Mouse (Mus musculus) embryonic facial prominence, embryonic 12.5 days (tissue): ENCODE data around the gene Srxn1. TPM values are rescaled to one million over a fixed set of nuclear protein-coding genes. Genes with fewer than 3 reads are reported as not detected.
"Not testable (repeated sequence)": the region's sequence is repeated elsewhere in the genome, so short reads cannot be mapped to it uniquely, and the experiment has no call there.

ENCODE experiments used
- ATAC-seq: fragments of 200-750 bp; cut with Nextera tagmentation; 2 replicates; pipeline ENCODE4 v1.8.0; 2017; ENCODE audit not compliant: insufficient number of reproducible peaks, insufficient read depth, low FRiP score, low TSS enrichment
- H3K27ac ChIP-seq: fragments of 300-500 bp; sonication (generic); 2 replicates; pipeline ENCODE4 v1.5.1; 2016; ENCODE audit warnings: mild to moderate bottlenecking
- H3K27me3 ChIP-seq: fragments of 300-500 bp; sonication (generic); 2 replicates; pipeline ENCODE4 v1.6.1; 2016; ENCODE audit warnings: mild to moderate bottlenecking, moderate library complexity
- H3K36me3 ChIP-seq: fragments of 300-500 bp; sonication (generic); 2 replicates; pipeline ENCODE4 v1.6.1; 2016; ENCODE audit warnings: mild to moderate bottlenecking
- H3K4me1 ChIP-seq: fragments of 300-500 bp; sonication (generic); 2 replicates; pipeline ENCODE4 v1.6.1; 2016
- H3K4me2 ChIP-seq: fragments of 300-500 bp; sonication (generic); replicated peaks from 2 replicates; pipeline ENCODE4 v1.6.1; 2016; ENCODE audit warnings: mild to moderate bottlenecking, moderate library complexity
- H3K4me3 ChIP-seq: fragments of 300-500 bp; sonication (generic); 2 replicates; pipeline ENCODE4 v1.5.1; 2016; ENCODE audit warnings: mild to moderate bottlenecking
- H3K9ac ChIP-seq: fragments of 300-500 bp; sonication (generic); 2 replicates; pipeline ENCODE4 v1.6.1; 2016; ENCODE audit warnings: mild to moderate bottlenecking, moderate library complexity
- H3K9me3 ChIP-seq: fragments of 300-500 bp; sonication (generic); 2 replicates; pipeline ENCODE4 v1.6.1; 2016; ENCODE audit warnings: mild to moderate bottlenecking, moderate library complexity
- WGBS: fragments of 180-500 bp; shearing (Covaris S2); methylation state at CpG from one replicate; pipeline ENCODE4 v1.1.7; 2016; 5-methylcytosine and 5-hydroxymethylcytosine counted together
- polyA plus RNA-seq: library from polyadenylated mRNA; unstranded; fragments of >200 nt; fragmentation: Nextera tagmentation; extraction: Ambion mirVana; gene quantifications from 2 replicates; pipeline ENCODE4 v1.2.1, GENCODE M21; 2016

The Srxn1 gene
- 10.7 and 13.6 TPM in 2 replicates for polyA plus RNA-seq

DNA sequence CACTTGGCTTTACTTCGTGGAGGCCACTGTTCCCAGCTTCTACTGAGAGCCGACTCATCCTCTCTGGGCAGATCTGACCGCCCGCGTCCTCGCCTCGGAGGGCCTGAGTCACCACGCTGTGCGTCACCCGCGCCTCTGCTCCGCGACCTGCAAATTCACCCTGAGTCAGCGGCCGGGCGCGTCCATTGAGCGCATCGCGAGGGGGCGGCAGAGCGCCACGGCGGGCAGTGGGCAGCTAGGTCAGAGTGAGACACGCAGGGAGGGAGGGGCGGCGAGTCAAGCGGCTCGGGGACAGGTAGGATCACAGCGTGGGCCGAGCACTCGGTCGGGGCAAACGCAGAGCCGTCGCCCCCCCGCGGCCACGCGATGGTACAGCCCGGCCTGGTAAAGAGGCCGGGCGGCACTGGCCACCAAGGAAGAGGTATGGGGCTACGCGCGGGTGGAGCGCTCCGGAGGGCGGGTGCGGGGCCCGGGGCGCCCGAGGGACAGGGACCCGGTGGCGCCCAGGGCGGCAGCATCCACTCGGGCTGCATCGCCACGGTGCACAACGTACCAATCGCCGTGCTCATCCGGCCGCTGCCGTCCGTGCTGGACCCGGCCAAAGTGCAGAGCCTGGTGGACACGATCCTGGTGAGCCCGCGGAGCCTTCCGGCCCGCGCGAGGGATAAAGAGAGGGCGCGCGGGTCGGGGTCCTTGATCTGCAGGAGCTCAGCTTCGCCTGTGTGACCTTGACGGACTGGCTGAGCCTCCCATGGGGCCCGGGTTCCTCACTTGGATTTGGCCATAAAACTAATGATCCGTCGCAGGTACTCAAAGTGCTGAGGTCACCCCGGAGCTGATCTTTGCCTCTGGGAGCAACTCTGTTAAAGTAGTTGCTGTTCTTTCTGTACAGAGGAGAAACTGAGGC, at the start of gene Srxn1:
Srxn1 (plus strand) TSS at position 199 of the 907 bp plus-strand sequence.
- Histone ChIP-seq H3K9me3 (no peaks in the 10 kb centered on the region), H3K27me3 (0 out of 2 replicates have a peak, but pooled peaks cover 4% of the 10 kb centered on the region), H3K36me3 (no peaks in the 10 kb centered on the region), H3K4me3 (peak within 1 kb of the TSS; percentile 57), H3K27ac (0 out of 2 replicates have a peak within 1 kb of the TSS, but pooled peaks have one; percentile 47), H3K4me2 (peak within 1 kb of the TSS; percentile 76), H3K4me1 (peaks cover 5% of the 10 kb centered on the region; the same call in 1 of the 2 replicates), H3K9ac (peak within 1 kb of the TSS; percentile 58)
- WGBS = 2% methylated on average over 82 of the region's 84 CpGs
- peak; percentile 85 for ATAC-seq

DNA sequence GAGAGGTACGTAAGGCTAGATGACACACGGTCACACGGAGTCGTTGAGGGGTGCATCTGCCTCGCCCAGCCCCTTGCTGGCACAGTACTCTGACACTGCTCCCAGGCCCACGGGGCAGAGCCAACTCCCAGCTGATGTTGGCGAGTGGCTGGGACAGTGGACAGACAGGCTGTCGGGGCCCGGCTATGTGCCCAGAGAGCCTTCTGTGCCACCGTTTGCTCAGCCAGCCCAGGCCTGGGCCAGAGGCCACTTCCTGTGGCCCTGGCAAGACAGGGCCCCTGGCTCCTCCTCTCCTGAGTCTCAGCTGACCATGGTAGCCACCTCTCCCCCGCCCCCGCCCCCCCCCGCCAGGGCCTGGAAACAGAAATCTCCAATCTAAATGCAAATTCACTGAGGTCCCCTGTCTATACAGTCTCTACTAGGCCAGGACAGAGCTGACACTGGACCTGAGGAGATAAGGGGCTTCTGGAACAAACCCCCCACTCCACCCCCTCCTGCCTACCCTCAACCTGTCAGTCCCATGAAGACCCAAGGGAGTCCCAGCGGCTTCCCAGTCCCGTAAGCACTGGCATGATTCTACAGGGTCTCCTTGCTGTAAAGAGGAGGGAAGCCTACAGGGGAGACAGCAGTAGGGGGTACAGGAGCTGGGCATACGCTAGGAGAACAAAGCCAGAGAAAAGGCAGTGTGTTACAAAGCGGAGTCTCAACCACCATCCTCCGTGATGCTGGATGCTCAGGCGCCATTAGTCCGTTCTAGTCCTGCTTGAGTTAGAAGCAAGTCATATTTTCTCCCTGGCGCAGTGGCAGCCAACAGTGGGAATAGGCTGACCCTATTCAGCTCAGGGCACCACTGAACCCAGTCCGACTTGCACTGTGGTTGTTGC, 48.7 kb upstream of the Srxn1 start:
- H3K4me1 ChIP-seq = no peaks in the 10 kb centered on the region
- H3K36me3 ChIP-seq = no peaks in the 10 kb centered on the region
- 62% methylated on average over 21 of the region's 22 CpGs for WGBS
- no peak overlapping the region for H3K9ac ChIP-seq
- no peak overlapping the region for H3K27ac ChIP-seq
- H3K4me2 ChIP-seq = no peak overlapping the region
- no peak for ATAC-seq
- H3K9me3 ChIP-seq = no peaks in the 10 kb centered on the region
- H3K4me3 ChIP-seq = no peak overlapping the region
- peaks cover 29% of the 10 kb centered on the region for H3K27me3 ChIP-seq

DNA sequence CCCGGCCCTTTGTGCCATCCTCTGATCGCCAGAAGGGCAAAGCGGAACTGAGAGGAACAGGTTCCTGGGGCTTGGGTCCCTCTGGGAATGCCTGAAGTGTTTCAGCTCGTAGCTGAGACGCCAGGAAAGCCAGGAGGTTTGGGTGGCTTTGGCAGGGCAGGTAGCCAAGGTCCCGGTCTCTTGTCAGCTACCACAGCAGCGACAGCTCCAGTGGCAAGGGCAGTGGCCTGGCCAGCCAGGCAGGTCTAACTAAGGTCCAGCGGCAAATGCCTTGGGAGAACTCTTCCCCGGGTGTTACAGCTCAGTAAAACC, 48.1 kb upstream of the Srxn1 start:
- Histone ChIP-seq H3K9ac (no peak overlapping the region), H3K4me3 (no peak overlapping the region), H3K27ac (no peak overlapping the region), H3K4me1 (no peaks in the 10 kb centered on the region), H3K4me2 (no peak overlapping the region), H3K9me3 (no peaks in the 10 kb centered on the region), H3K36me3 (no peaks in the 10 kb centered on the region), H3K27me3 (peaks cover 23% of the 10 kb centered on the region)
- no peak for ATAC-seq
- 72% methylated on average over 9 of the region's 9 CpGs for WGBS

DNA sequence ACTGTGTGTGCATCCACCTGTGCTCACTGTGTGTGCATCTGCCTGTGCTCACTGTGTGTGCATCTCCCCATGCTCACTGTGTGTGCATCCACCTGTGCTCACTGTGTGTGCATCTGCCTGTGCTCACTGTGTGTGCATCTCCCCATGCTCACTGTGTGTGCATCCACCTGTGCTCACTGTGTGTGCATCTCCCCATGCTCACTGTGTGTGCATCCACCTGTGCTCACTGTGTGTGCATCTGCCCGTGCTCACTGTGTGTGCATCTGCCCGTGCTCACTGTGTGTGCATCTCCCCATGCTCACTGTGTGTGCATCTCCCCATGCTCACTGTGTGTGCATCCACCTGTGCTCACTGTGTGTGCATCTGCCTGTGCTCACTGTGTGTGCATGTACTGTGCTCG, 42.5 kb upstream of the Srxn1 start:
- not testable (repeated sequence) for H3K4me1 ChIP-seq, H3K36me3 ChIP-seq, ATAC-seq, H3K27ac ChIP-seq, H3K4me3 ChIP-seq, H3K4me2 ChIP-seq, H3K27me3 ChIP-seq, H3K9me3 ChIP-seq, H3K9ac ChIP-seq
- WGBS = 91% methylated on average over 3 of the region's 3 CpGs

DNA sequence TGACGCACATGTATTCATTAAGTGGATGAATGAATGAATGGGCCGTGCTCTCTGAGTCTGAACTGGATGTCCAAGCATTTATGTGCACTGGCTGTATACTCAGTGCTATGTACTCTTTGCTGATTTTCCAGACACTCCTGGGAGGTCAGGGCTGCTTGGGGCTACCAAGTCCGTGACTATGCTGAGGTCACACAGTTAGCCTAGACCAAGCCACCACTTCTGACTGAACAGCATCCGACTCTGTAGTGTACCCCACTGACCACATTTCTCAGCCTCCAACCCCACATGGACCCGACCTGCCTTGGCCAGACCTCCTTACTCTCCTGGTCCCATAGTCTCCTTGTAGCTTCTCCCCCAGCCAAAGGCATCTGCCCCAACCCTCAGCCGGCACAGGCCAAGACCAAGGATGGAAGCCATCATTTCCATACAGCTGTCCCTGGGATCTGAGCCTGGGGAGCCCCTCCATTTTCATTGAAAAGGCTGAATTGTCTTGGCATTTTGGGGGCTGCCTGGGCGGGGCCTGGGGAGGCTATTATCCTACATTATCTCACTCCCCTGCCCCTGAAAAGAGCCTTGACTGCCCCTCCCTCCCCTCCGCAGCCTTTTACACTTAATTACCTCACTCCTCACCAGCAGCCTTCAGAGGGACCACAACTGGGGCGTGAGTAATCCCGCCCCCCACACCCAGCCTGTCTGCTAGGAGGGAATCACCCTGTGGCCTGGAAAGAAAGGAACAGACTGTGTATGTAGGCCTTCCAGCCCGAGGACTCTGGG, 36.5 kb upstream of the Srxn1 start:
- H3K9me3 ChIP-seq = no peaks in the 10 kb centered on the region
- peaks cover 2% of the 10 kb centered on the region; the same call in 1 of the 2 replicates for H3K27me3 ChIP-seq
- WGBS = 45% methylated on average over 11 of the region's 11 CpGs
- H3K4me1 ChIP-seq = no peaks in the 10 kb centered on the region
- H3K27ac ChIP-seq = no peak overlapping the region
- H3K4me3 ChIP-seq = no peak overlapping the region
- no peak overlapping the region for H3K4me2 ChIP-seq
- H3K36me3 ChIP-seq = no peaks in the 10 kb centered on the region
- peak; percentile 82 for ATAC-seq
- H3K9ac ChIP-seq = no peak overlapping the region

DNA sequence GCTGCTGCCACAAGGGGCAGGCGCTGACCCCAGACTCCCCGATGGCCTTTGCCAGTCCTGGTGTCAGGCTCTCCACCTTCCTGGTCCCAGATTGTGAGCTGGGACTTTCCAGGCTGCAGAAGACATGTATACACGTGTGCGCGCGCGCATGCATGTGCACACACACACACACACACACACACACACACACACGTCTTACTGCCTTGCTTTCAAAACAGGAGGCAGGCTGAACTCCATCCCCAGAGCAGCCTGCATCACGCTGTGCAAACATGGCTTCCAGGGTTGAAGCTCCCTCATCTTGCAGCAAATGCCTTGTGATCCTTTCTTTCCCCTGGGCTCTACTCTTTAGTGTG, 35.9 kb upstream of the Srxn1 start:
- no peak overlapping the region for H3K9ac ChIP-seq
- H3K27me3 ChIP-seq = peaks cover 7% of the 10 kb centered on the region; the same call in 1 of the 2 replicates
- H3K36me3 ChIP-seq = no peaks in the 10 kb centered on the region
- 59% methylated on average over 9 of the region's 9 CpGs for WGBS
- no peak overlapping the region for H3K27ac ChIP-seq
- H3K4me2 ChIP-seq = no peak overlapping the region
- no peaks in the 10 kb centered on the region for H3K9me3 ChIP-seq
- no peak for ATAC-seq
- H3K4me1 ChIP-seq = no peaks in the 10 kb centered on the region
- no peak overlapping the region for H3K4me3 ChIP-seq

DNA sequence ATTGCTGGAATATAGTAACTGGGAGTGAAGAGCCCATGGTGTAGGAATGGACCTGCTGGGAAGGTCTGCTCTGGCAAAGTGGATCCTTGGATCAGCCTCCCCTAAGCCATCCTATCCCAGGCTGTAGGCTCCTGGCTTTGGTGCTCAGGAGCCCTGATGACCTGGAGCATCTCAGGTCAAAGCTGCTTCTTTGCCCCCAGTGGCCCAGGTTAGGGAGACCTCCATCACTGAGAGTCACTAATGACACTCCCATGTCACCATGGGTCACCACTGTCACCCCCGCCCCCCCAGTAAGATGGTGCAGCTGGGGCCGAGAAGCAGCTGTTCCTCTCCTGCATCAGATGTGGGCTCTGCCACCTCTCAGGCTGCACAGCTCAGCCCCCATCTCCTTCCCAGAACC, 35.4 kb upstream of the Srxn1 start:
- H3K36me3 ChIP-seq = no peaks in the 10 kb centered on the region
- peaks cover 6% of the 10 kb centered on the region; the same call in 1 of the 2 replicates for H3K27me3 ChIP-seq
- H3K4me3 ChIP-seq = no peak overlapping the region
- H3K27ac ChIP-seq = no peak overlapping the region
- H3K4me2 ChIP-seq = no peak overlapping the region
- ATAC-seq = no peak
- H3K9me3 ChIP-seq = no peaks in the 10 kb centered on the region
- no peak overlapping the region for H3K9ac ChIP-seq
- H3K4me1 ChIP-seq = no peaks in the 10 kb centered on the region
- 75% methylated on average over 2 of the region's 2 CpGs for WGBS

DNA sequence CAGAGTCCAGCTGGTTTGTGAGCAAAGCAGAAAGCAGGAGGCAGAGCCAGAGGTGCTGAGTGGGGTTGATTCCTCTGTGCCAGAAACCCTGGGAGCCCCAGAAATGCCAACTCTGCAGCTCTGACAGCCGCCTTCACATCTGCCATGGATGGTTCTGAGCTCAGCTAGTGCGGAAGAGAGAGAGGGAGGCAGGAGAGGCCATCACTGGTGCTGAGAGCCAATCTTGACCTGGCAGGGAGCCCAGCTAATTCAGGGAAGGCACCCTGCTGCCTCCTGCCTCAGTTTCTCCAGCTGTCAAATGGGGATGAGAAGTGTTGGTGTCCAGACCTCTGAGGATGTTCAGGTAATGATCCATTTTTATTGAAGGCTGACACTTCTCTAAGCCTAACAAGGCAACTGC, 30.8 kb upstream of the Srxn1 start:
- Histone ChIP-seq H3K36me3 (no peaks in the 10 kb centered on the region), H3K27ac (no peak overlapping the region), H3K4me2 (no peak overlapping the region), H3K9me3 (no peaks in the 10 kb centered on the region), H3K27me3 (peaks cover 34% of the 10 kb centered on the region), H3K4me1 (no peaks in the 10 kb centered on the region), H3K4me3 (no peak overlapping the region), H3K9ac (no peak overlapping the region)
- WGBS = 81% methylated on average over 2 of the region's 2 CpGs
- ATAC-seq = no peak

DNA sequence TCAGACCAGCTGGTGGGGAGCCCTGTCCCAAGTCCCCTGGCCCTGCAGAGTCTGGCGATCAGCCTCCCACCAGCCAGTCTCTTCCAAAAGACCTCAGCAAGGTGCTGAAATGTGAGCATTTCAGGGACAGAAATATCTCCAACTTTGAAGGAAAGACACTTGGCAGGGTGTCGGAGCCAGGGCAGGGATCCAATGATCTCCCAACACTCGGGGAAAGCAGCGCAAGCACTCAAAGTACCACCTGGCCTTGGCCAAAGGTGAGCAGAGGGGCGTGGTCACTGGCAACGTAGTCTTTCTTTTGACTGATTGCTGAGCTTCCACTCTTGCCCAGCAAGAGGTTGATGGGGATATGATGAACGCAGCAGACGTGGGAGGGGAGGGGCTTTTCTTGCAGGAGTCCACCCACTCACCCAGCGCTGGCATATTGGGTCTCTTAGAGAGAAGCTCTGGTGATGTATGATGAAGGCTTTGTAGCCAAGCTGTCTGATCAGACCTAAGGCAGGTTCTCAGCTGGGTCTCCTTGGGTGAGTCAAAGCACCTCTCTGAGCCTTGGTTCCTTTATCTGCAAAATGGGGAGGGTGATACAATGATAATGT, 29.9 kb upstream of the Srxn1 start:
- 51% methylated on average over 9 of the region's 9 CpGs for WGBS
- H3K4me3 ChIP-seq = no peak overlapping the region
- H3K9me3 ChIP-seq = no peaks in the 10 kb centered on the region
- H3K27ac ChIP-seq = no peak overlapping the region
- H3K9ac ChIP-seq = no peak overlapping the region
- no peak for ATAC-seq
- no peaks in the 10 kb centered on the region for H3K36me3 ChIP-seq
- H3K27me3 ChIP-seq = peaks cover 42% of the 10 kb centered on the region
- no peak overlapping the region for H3K4me2 ChIP-seq
- H3K4me1 ChIP-seq = peaks cover 2% of the 10 kb centered on the region; the same call in 1 of the 2 replicates

DNA sequence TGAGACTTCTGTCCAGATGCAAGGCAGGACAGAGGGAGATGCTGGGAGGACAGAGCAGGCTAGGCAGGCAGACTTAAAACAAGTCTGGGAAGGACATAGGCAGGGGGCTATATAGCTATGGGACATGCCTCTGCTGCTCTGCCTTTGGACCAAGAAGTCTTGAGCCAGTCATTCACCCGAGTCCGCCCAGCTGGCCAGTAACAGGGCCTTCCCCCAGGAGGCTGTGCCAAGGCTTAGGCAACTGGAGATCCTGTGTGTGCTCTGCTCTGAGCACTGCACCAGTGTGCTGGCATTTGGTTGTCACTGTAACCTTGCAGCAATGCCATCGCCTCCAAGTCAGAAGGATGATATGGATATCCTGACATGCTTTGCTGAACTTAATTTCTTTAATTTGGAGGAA, 28.0 kb upstream of the Srxn1 start:
- ATAC-seq = no peak
- no peak overlapping the region for H3K4me3 ChIP-seq
- H3K27me3 ChIP-seq = peaks cover 55% of the 10 kb centered on the region
- H3K9me3 ChIP-seq = no peaks in the 10 kb centered on the region
- no peak overlapping the region for H3K9ac ChIP-seq
- H3K4me2 ChIP-seq = no peak overlapping the region
- no peak overlapping the region for H3K27ac ChIP-seq
- peaks cover 12% of the 10 kb centered on the region for H3K4me1 ChIP-seq
- WGBS = 59% methylated on average over 3 of the region's 3 CpGs
- no peaks in the 10 kb centered on the region for H3K36me3 ChIP-seq
